Mouse (Mus musculus) bone marrow, adult 2 months (tissue): Measurements from ENCODE around the gene Zswim9.

Experiments used
- CTCF ChIP-seq: fragments of 200-500 bp; IDR thresholded peaks from 2 replicates; pipeline ENCODE4 v1.5.1; 2011; ENCODE audit warnings: low read length, control low read depth; ENCODE audit not compliant: control insufficient read depth, insufficient read depth
- POLR2A ChIP-seq: fragments of 200-500 bp; IDR thresholded peaks from 2 replicates; pipeline ENCODE4 v1.6.1; 2011; ENCODE audit warnings: low read depth, mild to moderate bottlenecking, control low read depth, low read length, borderline replicate concordance; ENCODE audit not compliant: control insufficient read depth

GRCm38 (mm10) chr7:13212720-13213119, 65.8 kb downstream of the Zswim9 start, which contains the start of gene Vmn1r89:
- TF ChIP-seq CTCF = no peak
- no peak for TF ChIP-seq POLR2A
